Mouse (Mus musculus) ES-CJ7 (cell line): ENCODE measurements around the gene Scg3.
"Not testable (repeated sequence)": the region's sequence is repeated elsewhere in the genome, so short reads cannot be mapped to it uniquely, and the experiment has no call there.

Source experiments
- DNase-seq: peaks from one replicate; pipeline ENCODE4 v3.0.0; 2011; ENCODE audit warnings: low read depth, low spot score

The Scg3 gene

DNA sequence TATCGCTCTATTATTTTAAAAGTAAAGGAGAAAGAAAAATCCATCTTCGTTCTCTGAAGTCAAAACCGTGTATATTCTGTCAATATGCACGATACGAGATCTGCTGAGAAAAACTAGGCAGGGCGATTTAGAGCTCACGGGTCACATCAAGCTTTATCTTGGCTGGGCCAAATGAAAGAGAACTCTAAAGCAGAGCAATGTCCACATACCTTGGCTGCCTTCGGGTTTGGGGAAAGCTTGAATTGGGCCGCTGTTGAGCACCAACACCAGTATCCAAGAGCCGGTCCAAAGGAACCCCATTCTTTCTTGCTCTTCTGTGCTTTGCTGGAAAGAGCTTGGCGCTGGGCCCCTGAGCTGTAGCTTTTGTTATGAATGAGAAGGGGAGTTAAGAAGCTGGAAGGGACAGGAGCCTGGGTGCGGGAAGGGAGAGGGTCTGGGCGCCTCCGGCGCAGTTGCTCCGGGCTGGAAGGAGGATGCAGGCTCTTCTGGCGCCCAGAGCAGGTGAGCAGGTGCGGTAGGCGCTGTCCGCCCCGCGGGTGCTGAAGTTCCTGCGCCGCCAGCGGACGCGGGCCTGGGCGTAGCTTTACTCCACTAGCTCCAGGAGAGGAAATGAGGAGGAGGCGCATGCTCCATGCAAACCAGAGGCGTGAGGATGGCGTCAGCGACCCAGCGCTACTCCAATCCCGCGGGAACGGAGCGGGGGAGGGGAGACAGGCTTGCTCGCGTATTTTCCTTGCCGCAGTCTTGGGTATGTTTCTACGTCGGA, at the start of gene Scg3:
TSS of gene Scg3 (minus strand) at position 631 of the 766 bp plus-strand sequence.
- peak; percentile 98 for DNase-seq

DNA sequence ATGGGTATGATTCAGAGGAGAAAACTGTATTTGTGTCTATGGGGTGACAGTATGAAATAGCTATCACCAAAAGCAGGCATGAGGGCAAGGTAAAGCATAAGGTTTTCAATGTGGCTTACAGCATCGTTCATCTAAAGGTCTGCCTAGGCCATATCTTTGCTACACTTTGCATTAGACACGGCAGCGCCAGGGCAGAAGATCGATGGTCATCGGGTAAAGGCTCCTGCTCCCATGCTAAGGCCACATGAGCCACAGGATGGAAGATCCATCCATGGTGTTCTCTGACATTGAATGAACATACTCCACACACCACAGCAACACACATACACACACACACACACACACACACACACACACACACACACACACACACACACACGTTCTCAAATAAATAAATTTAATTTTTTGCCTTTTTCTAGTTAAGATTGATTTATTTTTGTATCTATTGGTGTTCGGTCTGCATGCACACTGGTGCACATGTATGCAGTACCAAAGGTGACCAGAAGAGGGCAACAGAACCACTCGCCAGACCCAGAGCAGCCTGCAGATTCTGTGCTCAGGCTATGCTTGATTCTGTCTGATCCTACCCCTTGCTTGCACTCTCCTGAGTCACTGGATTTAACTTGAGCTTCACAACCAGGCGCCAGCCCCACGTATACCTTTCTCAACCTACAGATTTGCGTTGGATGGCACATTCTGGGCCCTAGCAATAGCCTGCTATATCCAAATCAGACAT, 36.3 kb upstream of the Scg3 start:
- peak; percentile 80 for DNase-seq

DNA sequence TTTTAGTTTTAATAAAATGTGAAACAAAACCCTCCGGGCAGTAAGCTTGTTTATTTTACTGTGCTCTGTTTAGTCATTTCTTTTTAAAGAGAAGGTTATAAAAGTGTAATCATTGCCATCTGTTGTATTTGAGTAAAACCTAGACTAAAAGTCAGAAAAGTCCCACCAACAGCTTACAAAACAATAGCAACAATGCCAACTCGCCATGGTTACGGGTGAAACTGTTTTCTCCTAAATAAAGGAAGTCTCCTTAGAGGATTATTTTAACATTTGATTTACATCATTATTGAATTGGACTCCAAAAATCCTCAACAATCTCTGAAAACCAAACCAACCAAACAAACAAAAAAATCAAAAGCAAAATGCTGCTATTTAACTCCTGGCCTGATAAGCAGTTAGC, 35.6 kb upstream of the Scg3 start:
- no peak for DNase-seq

DNA sequence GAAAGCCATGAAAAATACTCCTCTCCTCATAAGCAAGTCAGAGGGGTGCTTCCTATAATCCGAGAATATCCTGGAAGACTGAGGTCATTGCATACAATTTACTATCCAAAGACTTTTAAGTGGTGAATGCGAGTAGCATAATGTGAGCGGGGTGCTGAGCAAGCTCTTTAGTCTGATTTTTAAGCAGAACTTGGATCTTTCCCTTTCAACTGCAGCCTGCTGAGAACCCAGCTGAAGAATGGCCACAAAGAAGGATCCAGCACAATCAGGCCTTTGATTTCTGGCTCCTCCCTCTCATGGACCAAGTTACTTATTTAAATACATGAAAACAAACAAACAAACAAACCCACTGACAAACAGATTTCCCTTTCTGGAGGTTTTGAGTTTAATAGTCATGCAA, 916 bp upstream of the Scg3 start:
- no peak for DNase-seq

DNA sequence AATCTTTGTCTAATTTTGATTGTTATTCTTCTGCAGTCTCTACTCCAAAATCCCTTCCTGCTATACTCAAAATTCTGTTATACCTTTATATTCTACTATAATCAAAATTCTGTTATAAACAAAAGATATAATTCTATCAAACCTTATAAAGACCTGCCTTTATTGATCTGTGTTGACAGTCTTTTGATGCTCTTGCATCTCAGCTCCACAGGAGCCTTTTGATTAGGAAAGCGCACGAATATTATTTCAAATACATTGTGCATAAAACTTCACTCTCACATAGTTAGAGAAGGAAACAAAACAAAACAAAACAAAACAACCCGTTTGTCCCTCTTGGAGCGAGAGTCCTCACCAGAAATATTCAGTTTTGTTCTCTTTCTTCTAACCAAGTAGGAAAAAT, 436 bp upstream of the Scg3 start:
- DNase-seq, result no peak

DNA sequence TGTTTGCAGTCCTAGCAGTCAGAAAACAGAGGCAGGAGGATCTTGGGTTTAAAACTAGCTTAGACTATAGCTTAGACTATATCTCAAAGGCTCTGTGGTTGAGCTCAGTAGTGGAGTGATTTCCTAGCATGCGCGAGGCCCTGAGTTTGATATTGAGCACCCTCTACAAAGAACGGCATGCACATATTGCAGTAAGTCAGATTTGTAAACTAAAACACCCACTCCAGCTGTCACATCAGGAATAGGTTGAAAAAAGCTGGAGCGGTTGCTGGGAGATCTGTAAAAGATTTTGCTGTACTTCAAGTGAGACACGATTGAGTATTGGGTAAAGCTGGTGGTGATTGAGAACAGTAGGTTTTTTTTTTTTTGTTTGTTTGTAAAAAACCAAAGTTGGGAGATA, 3.2 kb downstream of the Scg3 start:
- DNase-seq, result no peak

DNA sequence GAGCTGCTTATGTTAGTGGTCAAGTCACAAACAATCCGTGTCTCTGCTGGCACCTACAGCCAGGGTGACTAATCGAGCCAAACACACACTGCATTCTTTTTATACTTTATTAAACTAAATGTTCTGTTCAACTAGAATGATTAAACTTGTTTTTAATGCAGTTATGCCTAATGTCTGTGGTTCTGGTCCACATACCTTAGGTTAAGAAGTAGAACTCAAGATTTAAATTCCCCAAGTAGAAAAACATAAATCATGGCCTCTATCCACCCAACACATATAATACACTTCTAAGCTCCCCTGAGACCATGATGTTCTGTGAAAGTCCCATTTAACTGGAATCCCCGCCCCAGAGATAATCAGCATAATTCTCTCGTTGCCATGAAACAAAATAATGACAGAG, 4.2 kb downstream of the Scg3 start:
- no peak for DNase-seq

DNA sequence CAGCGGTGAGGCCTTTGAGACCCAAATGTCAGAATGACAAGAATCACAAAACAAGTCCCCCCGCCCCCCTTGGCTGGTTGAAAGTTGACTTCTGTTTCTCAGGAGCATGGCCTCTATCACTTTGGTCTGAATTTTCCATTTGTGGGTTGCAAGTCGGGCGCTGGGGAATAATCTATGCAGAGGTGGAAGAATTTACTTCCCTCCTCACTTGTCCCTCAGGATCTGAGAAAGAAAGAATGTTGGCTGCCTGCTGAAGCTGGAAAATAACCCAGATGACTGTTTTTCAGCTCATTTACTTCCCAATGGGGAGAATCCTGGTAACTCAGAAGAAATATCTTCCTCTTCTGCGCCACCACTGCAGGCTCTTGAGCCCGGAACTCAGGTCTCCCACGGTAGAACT, 5.5 kb downstream of the Scg3 start:
- no peak for DNase-seq

DNA sequence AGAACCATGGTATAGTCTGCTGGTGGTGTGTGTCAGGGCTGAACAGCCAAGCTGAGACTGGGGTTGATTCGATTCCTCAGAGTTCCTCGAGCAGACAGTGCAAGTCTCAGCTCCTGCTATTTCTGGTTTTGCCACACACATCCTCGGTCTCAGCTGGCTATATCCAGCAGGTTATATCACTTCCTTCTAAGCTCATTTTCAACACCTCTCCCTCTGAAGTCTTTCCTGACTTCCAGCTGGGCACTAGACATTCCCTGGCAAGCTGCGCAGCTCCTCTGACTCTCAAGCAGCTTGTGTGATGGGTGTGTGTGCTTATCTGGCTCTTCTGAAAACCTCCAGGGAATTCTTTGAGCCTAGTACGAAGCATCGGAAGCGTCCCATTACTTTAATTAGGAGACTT, 7.6 kb downstream of the Scg3 start:
- no peak for DNase-seq

DNA sequence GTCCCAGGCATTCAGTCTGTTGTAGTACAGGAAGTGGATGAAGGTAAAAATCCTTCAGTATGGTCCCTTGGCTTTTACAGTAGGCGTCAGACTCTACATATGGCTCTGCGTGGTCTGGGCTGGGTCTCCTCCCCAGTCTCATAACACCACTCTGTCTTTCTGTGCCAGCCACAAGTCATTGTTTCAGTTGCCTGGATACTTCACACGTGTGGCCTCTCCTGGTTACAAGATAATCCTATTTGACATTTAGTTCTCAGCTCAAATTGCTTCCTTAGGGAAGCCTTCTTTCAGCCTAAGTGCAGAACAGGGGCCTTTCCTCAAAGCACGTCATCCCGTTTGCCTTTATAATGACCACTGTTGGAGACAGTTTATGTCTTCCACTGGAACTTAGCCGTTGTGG, 11.1 kb downstream of the Scg3 start:
- no peak for DNase-seq

DNA sequence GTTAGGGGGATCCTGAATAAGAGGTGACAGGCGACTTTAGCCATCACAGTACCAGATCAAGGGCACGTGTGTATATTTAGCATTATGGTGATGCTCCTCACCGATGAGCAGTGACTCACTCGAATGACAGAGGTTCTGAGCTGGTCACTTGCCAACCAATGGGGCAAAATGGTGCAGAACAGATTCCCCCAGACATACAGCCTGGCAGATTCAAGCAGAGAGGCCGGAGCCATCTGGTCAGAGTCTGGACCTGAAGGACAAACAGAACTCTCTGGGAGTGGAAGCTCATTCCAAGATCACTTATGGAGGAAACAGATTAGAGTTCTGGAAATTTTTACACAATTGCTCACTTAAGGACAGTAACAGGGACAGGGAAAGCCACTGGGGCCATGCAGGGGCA, 17.2 kb downstream of the Scg3 start:
- no peak for DNase-seq

DNA sequence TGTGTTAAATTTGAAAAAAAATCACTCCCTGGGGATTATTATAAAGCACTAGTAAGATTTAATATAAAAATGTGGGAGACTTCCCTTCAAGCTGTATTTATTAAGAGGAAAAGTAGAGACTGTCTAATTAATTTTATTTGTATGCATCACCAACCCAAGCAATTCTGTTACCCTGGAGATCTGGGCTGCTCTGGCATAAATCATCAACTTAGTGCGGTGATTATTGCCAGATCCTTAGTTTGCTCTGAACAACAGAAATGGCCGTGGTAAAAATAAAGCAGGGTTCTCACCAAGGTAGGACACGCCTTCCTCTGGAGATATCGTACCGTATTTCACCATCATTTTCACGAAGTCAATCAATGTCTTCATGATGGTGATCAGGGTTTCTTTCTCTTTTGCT, 18.5 kb downstream of the Scg3 start:
- DNase-seq, result no peak

DNA sequence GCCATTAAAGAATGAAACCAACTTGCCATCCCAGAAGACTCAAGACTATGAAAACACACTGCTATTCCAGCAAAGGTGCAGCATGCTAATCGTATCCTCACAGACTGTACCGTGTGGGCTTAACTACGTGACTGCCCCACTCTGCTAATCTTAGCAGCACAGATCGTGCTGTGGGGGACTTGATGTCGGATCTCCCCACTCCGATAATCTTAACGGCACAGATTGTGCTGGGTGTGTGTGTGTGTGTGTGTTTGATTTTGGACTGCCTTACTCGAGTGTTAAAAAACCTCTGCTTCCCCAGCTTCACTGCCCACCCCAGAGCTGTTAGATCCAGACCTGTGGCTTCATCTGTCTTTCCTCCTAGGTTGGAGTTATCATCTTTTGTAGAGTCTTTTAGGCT, 22.9 kb downstream of the Scg3 start:
- no peak for DNase-seq

DNA sequence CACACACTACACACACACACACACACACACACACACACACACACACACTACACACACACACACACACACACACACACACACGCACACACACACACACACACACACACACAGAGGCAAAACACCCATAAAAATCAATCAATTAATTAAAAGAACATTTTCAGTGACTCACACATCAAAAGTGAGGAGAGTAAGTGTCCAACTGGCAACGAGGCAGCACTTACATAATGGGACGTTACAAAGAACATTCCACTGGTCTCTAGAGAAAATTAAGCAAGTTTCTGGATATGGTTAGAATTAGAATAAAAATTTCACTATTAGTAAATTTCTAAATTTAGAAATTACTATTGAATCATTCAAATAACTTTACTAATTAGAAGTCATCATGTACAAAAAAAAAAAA, 27.4 kb downstream of the Scg3 start:
- DNase-seq, result not testable (repeated sequence)

DNA sequence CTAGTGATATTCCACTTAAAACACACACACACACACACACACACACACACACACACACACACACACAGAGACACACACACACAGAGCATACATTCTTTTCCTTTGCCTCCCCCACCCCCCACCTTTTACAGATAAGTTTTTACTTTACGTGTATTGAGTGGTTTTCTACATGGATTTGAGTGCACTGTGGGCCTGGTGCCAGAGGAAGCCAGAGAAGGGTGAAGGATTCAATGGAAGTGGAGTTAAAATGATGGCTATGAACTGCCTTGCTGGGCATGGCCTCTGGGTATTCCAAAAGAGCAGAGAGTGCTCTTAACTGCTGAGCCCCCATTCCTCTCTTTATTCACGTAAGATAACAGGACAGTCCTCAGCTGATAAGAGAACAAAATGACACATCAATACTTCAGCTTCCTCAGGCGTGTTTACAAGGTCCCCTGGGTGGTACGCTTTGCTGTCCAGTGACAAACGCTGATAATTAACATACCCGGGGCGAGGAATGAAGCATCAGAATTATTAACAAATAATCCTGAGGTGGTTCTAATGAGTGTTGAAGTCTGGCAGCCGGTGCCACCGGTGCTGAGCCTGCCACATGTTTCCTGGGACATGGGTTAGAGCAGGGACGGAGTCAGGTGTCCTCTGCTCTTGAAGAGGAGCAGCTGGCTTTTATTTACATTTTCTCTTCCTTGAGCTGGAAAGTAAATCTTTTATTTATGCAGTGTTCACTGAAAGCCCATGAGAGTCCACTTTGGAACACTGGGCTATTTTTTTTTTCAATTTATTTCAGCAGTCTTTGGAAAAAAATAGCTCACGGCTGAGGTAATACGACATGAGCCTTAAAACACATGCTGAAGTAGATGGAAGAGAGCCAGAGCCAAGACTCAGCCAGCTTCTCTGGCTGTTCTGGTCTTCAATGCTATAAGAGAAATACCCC, 29.6 kb downstream of the Scg3 start:
- DNase-seq, result no peak

DNA sequence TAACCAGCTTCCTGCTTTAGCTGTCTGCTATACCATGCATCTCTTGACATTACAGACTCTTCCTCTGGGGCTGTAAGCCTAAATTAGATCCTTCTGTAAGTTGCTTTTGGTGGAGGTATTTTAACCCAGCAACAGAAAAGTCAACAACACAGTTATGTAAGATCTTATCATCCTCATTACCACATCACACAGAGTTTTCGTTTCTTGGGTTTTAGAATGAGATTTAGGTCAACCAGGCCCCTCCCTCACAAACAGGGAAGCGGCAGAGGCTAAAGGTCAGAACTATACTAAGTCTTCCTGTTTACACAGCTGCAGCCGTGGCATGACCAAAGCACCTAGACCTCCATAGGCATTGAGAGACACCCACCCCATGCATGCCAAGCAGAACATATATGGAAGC, 38.5 kb downstream of the Scg3 start:
- DNase-seq, result no peak

DNA sequence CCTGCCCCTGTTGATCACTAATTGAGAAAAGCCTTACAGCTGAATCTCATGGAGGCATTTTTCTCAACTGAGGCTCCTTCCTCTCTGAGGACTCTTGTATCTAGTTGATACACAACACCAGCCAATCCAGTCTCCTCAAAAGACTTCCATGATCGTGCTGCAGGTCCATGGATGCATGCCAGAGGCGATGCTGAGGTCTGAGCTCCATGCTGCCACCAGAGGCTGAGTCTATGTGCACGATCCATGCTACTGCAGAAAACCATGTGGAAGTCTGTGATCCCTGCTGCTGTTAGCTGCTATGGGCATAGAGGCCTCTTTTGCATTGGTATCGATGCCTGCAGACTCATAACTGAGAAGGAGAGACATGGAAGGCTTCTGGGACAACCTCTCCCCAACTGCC, 49.6 kb downstream of the Scg3 start:
- DNase-seq, result no peak

DNA sequence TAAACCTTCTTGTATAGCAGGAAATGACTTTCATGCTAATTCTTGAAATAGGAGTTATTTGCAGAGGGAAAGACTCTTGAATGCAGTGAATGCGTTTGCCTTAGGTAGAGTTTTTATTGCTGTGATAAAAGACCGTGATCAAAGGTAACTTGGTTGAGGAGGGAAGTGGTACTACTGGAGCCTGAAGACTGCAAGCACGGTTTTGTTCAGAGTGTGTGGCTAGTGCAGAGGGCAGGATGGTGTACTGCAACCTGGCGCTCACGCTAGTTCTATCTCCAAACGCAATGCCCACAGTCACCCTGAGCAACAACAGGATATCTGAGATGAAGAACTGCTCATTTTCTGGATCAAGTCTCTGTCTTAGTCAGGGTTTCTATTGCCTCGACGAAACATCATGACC, 50.3 kb downstream of the Scg3 start:
- no peak for DNase-seq

DNA sequence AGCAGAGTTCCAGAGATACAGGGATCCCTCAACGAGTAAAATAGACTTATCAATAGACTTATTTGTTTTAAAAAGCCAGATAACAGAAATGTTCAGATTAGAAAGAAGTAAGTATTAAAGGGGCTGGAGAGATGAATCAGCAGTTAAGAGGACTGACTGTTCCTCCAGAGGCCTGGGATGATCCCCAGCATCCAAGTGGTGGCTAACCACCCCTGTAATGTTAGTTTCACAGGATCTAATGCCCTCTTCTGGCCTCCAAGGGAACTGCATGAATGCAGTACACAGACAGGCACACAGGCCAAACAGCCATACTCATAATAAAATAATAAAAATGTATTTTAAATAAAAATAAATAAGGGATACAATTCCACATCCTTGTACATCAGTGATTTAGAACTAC, 51.0 kb downstream of the Scg3 start:
- DNase-seq, result peak; percentile 19

DNA sequence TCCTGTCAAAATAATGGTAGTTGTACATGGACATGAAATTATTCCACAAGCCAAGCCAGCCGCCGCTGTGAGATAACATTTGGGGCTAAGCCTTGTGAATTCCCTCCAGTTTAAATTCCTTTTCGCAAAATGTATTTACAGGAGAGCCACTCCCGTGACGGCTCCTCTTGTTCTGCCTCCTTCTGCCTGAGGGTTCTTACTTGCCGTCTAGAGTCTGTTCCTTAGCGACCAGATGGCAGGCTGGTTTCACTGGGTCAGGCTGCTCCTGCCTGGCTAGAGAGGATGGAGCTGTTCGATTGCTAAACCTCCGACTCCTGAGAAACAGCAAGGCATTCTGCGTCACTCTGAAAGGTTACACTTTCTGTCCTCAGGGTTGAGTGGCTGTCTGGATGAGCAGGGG, 51.7 kb downstream of the Scg3 start:
- no peak for DNase-seq

DNA sequence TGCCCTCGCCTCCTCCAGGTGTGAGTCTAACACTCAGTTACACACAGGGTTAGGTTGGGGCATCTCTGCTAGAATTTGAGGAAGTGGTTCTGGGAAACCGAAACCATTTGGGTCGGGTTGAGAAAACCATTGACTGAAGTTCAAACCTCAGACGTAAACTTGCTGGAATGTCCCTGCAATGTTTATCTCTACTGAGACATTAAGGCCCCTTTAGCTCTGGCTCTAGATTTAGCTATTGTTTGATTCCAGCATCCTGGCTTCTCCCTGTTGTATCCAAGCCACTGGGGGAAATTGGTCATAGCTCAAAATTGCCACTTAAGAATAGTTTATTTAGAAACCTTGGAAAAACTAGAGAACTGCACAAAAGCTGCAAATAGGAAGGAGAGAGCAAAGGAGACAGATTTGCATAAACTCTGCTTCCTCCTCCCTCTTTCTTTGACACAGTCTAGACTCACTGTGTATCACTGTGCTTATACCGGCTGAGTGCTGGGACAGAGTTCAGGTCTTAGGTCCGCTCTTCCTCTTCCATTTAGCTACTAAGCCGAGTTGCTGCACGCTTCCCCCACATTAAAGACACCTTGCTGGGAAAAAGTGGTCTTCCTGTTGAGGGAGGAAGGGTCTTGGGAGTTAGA, 52.9 kb downstream of the Scg3 start:
- no peak for DNase-seq

DNA sequence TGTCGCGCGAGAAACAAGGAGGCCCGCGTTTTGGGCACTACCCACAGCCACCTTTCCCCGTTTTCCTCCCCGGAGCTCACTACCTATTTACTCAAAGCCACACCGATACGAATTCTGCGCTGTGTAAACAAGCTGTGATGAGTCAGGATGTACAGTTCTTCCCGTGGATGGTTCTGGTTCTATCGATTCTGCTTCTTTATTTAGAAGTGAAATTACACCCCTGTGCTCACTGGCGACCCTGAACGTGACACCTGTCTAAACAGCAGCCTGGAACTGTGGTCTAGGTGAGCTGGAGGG, 57.6 kb downstream of the Scg3 start:
- DNase-seq, result no peak
